Mouse (Mus musculus) C2C12 (cell line): ENCODE measurements at regions not wholly inside any gene's neighbourhood (a gene's known extent, or its start where the extent isn't known, plus 50 kb on each side); places are given as distances from the start of the nearest gene placed in this dataset.
"Not testable (repeated sequence)": the region's sequence is repeated elsewhere in the genome, so short reads cannot be mapped to it uniquely, and the experiment has no call there.

Source experiments
- H3K27me3 ChIP-seq: one replicate; pipeline ENCODE4 v1.6.1; 2011; ENCODE audit not compliant: control insufficient read depth, insufficient read depth, insufficient read length
- H3K36me3 ChIP-seq: one replicate; pipeline ENCODE4 v1.6.1; 2011; ENCODE audit not compliant: control insufficient read depth, insufficient read depth
- H3K4me3 ChIP-seq: one replicate; pipeline ENCODE4 v1.5.1; 2011; ENCODE audit warnings: mild to moderate bottlenecking, control low read depth; ENCODE audit not compliant: poor library complexity, insufficient read depth, severe bottlenecking
- H3K79me2 ChIP-seq: one replicate; pipeline ENCODE4 v1.6.1; 2011; ENCODE audit not compliant: control insufficient read depth, insufficient read depth
- H3K79me3 ChIP-seq: one replicate; pipeline ENCODE4 v1.6.1; 2011; ENCODE audit warnings: low read depth, control low read depth
- H3ac ChIP-seq: one replicate; pipeline ENCODE3; 2011; ENCODE audit warnings: low read depth; ENCODE audit not compliant: control insufficient read depth, insufficient read length
- CEBPB ChIP-seq: IDR thresholded peaks from one replicate; pipeline ENCODE4 v1.6.1; 2011; ENCODE audit warnings: low read depth, mild to moderate bottlenecking, control low read depth, moderate library complexity
- CTCF ChIP-seq: IDR thresholded peaks from one replicate; pipeline ENCODE4 v1.5.1; 2011; ENCODE audit not compliant: control insufficient read depth, insufficient read depth, insufficient read length
- FOSL1 ChIP-seq: IDR thresholded peaks from one replicate; pipeline ENCODE4 v1.8.0; 2011; ENCODE audit warnings: mild to moderate bottlenecking, low read length; ENCODE audit not compliant: poor library complexity, insufficient read depth, severe bottlenecking
- MAX ChIP-seq: IDR thresholded peaks from one replicate; pipeline ENCODE4 v1.6.1; 2011; ENCODE audit warnings: mild to moderate bottlenecking, control low read depth
- MYOD1 ChIP-seq: IDR thresholded peaks from one replicate; pipeline ENCODE4 v1.6.1; 2011; ENCODE audit warnings: low read depth; ENCODE audit not compliant: control insufficient read depth, insufficient read length
- MYOG ChIP-seq: IDR thresholded peaks from one replicate; pipeline ENCODE4 v1.6.1; 2011; ENCODE audit not compliant: control insufficient read depth, insufficient read length; ENCODE audit errors: extremely low read depth
- USF1 ChIP-seq: IDR thresholded peaks from one replicate; pipeline ENCODE4 v1.6.1; 2011; ENCODE audit warnings: low read depth, mild to moderate bottlenecking, control low read depth, moderate library complexity

GRCm38 (mm10) chr3:58238111-58238510 is 176.4 kb upstream of the Tsc22d2 start:
- H3K36me3 ChIP-seq: no peaks in the 10 kb centered on the region
- TF ChIP-seq FOSL1: no peak
- no peak for TF ChIP-seq CTCF
- TF ChIP-seq CEBPB: no peak
- no peak for TF ChIP-seq USF1
- TF ChIP-seq MYOG: no peak
- no peak for TF ChIP-seq MYOD1
- no peak for TF ChIP-seq MAX
- H3K79me3 ChIP-seq: no peaks in the 10 kb centered on the region
- no peaks in the 10 kb centered on the region for H3K27me3 ChIP-seq
- H3K79me2 ChIP-seq: no peaks in the 10 kb centered on the region
- no peak overlapping the region for H3ac ChIP-seq
- H3K4me3 ChIP-seq: no peak overlapping the region

- Histone ChIP-seq H3K4me3 (no peak overlapping the region), H3K27me3 (no peaks in the 10 kb centered on the region), H3ac (no peak overlapping the region), H3K79me3 (no peaks in the 10 kb centered on the region), H3K36me3 (no peaks in the 10 kb centered on the region), H3K79me2 (no peaks in the 10 kb centered on the region)
- TF ChIP-seq MYOD1 (no peak), CTCF (no peak), FOSL1 (no peak), MYOG (no peak), USF1 (no peak), MAX (no peak), CEBPB (no peak)
Observed at GRCm38 (mm10) chr3:58240775-58241174, 173.7 kb upstream of the Tsc22d2 start.

GRCm38 (mm10) chr3:58245361-58245760 is 169.2 kb upstream of the Tsc22d2 start:
- Histone ChIP-seq H3K36me3 (no peaks in the 10 kb centered on the region), H3K27me3 (no peaks in the 10 kb centered on the region), H3K79me2 (no peaks in the 10 kb centered on the region), H3ac (no peak overlapping the region), H3K4me3 (no peak overlapping the region), H3K79me3 (no peaks in the 10 kb centered on the region)
- no peak for TF ChIP-seq USF1
- TF ChIP-seq FOSL1: no peak
- no peak for TF ChIP-seq MYOG
- no peak for TF ChIP-seq CTCF
- TF ChIP-seq MAX: no peak
- TF ChIP-seq CEBPB: no peak
- no peak for TF ChIP-seq MYOD1

- H3K36me3 ChIP-seq: no peaks in the 10 kb centered on the region
- no peak overlapping the region for H3ac ChIP-seq
- no peak for TF ChIP-seq MYOD1
- TF ChIP-seq CTCF: no peak
- TF ChIP-seq MAX: no peak
- TF ChIP-seq FOSL1: no peak
- no peak for TF ChIP-seq USF1
- TF ChIP-seq CEBPB: no peak
- TF ChIP-seq MYOG: no peak
- no peaks in the 10 kb centered on the region for H3K79me2 ChIP-seq
- H3K4me3 ChIP-seq: no peak overlapping the region
- no peaks in the 10 kb centered on the region for H3K79me3 ChIP-seq
- H3K27me3 ChIP-seq: no peaks in the 10 kb centered on the region
Observed at GRCm38 (mm10) chr3:58247989-58248388, 166.5 kb upstream of the Tsc22d2 start.

- Histone ChIP-seq H3K36me3 (no peaks in the 10 kb centered on the region), H3K27me3 (no peaks in the 10 kb centered on the region), H3K79me2 (no peaks in the 10 kb centered on the region), H3ac (no peak overlapping the region), H3K79me3 (no peaks in the 10 kb centered on the region), H3K4me3 (no peak overlapping the region)
- TF ChIP-seq CEBPB: no peak
- TF ChIP-seq USF1: no peak
- no peak for TF ChIP-seq MYOD1
- no peak for TF ChIP-seq MAX
- no peak for TF ChIP-seq FOSL1
- no peak for TF ChIP-seq MYOG
- TF ChIP-seq CTCF: no peak
Observed at GRCm38 (mm10) chr3:58253942-58254341, 160.6 kb upstream of the Tsc22d2 start.

- H3K36me3 ChIP-seq: no peaks in the 10 kb centered on the region
- no peaks in the 10 kb centered on the region for H3K79me2 ChIP-seq
- TF ChIP-seq FOSL1 (no peak), CTCF (no peak), MYOD1 (no peak), CEBPB (no peak), MYOG (no peak), USF1 (no peak), MAX (no peak)
- no peak overlapping the region for H3K4me3 ChIP-seq
- no peaks in the 10 kb centered on the region for H3K79me3 ChIP-seq
- H3ac ChIP-seq: no peak overlapping the region
- H3K27me3 ChIP-seq: no peaks in the 10 kb centered on the region
Observed at GRCm38 (mm10) chr3:58267606-58268325, 146.7 kb upstream of the Tsc22d2 start.

- not testable (repeated sequence) for H3K4me3 ChIP-seq, H3K79me3 ChIP-seq, H3ac ChIP-seq, H3K27me3 ChIP-seq, H3K36me3 ChIP-seq, H3K79me2 ChIP-seq
Observed at GRCm38 (mm10) chr3:58271441-58271840, 143.1 kb upstream of the Tsc22d2 start.
